Mouse (Mus musculus) heart, adult 8-10 months (tissue): ENCODE results near the gene Plac1. TPM values are rescaled to one million over a fixed set of nuclear protein-coding genes. Genes with fewer than 3 reads are reported as not detected.
"Not testable (repeated sequence)": the region's sequence is repeated elsewhere in the genome, so short reads cannot be mapped to it uniquely, and the experiment has no call there.

Source experiments
- DNase-seq: peaks from one replicate; pipeline ENCODE4 v3.0.0; 2022; ENCODE audit warnings: low spot score
- microRNA-seq: library from miRNA; unstranded; fragments of <30 nt; microRNA quantifications from one replicate; pipeline ENCODE4 v1.2.0, GENCODE M21; 2022
- total RNA-seq, 4 experiments: library from RNA; stranded (reverse); gene quantifications; 2 replicates each; pipeline ENCODE4 v1.2.4; 2022

Plac1 gene
- total RNA-seq, 4 experiments from 2014 or later, result not detected

GRCm38 (mm10) chrX:53046033-53046432 lies 193.9 kb downstream of the Plac1 start:
- no peak for DNase-seq

GRCm38 (mm10) chrX:53045187-53045903 lies 194.6 kb downstream of the Plac1 start:
- DNase-seq, result peak; percentile 40

GRCm38 (mm10) chrX:53041006-53041405 lies 198.9 kb downstream of the Plac1 start:
- no peak for DNase-seq

- DNase-seq, result no peak
These were observed 199.8 kb downstream of the Plac1 start for GRCm38 (mm10) chrX:53040138-53040537.

GRCm38 (mm10) chrX:53039651-53040050 lies 200.3 kb downstream of the Plac1 start:
- no peak for DNase-seq

GRCm38 (mm10) chrX:53038194-53038593 lies 201.7 kb downstream of the Plac1 start:
- DNase-seq, result no peak

GRCm38 (mm10) chrX:53029559-53029958 lies 210.4 kb downstream of the Plac1 start:
- no peak for DNase-seq

- DNase-seq, result no peak
These were observed 214.3 kb downstream of the Plac1 start for GRCm38 (mm10) chrX:53025471-53026223.

- DNase-seq, result not testable (repeated sequence)
These were observed 215.6 kb downstream of the Plac1 start for GRCm38 (mm10) chrX:53024268-53024667.

- DNase-seq, result no peak
These were observed 216.9 kb downstream of the Plac1 start for GRCm38 (mm10) chrX:53023021-53023420.

Small RNA genes within 50 kb of the gene (microRNA-seq; reads per million reads assigned to microRNA genes)
- 6,280 reads per million, percentile 92 among the genes with 10 or more reads in this experiment for gene Mir322
- gene Mir351, result 424 reads per million, percentile 75 among the genes with 10 or more reads in this experiment
- 1.1 reads per million for gene Mir450-1
- 7.6 reads per million, percentile 21 among the genes with 10 or more reads in this experiment for gene Mir450-2
- gene Mir450b, result 39.8 reads per million, percentile 46 among the genes with 10 or more reads in this experiment
- gene Mir503, result 80.9 reads per million, percentile 56 among the genes with 10 or more reads in this experiment
- gene Mir542, result 144 reads per million, percentile 63 among the genes with 10 or more reads in this experiment

Other genes starting within 250 kb of the Plac1 start
- 1 to 10 TPM; 1.9 to 4.8 (median 3.3) TPM for gene Fam122b, start 29.7 kb upstream of the Plac1 start, total RNA-seq
- not detected for gene Fam122c, start 33.3 kb upstream of the Plac1 start, total RNA-seq
- 10 to 100 TPM; 33.2 to 39.2 (median 37.2) TPM for gene Mospd1, start 130.4 kb upstream of the Plac1 start, total RNA-seq
- gene Etd, start 194.8 kb upstream of the Plac1 start, total RNA-seq, result not detected